Mouse (Mus musculus): ENCODE results near the gene Atmin. TPM values are rescaled to one million over a fixed set of nuclear protein-coding genes. Genes with fewer than 3 reads are reported as not detected.

Gene Atmin
- 18.7 TPM for polyA plus RNA-seq (2017; shearing (Covaris generic))

GRCm38 (mm10) chr8:116943161-116943554 lies at the start of gene Atmin:
Atmin (plus strand) TSS chr8:116943393.

GRCm38 (mm10) chr8:116921337-116922059 lies 21.7 kb upstream of the Atmin start, which contains the start of the genes Cmc2 and Cenpn:
Cmc2 (minus strand) TSS chr8:116921455.
Cenpn (plus strand) TSS chr8:116921730.

GRCm38 (mm10) chr8:116978631-116979256 lies 35.6 kb downstream of the Atmin start, which contains the start of gene 1700030J22Rik:
1700030J22Rik (minus strand) TSS chr8:116978959.

GRCm38 (mm10) chr8:116993095-116993867 lies 50.1 kb downstream of the Atmin start, which contains the start of gene Gcsh:
Gcsh (minus strand) TSS chr8:116993537.

Other genes with a start within 250 kb of the Atmin start
- 31.3 TPM for gene Cdyl2, start 210.4 kb upstream of the Atmin start, polyA plus RNA-seq (2017; shearing (Covaris generic))
- gene Cmc2, start 21.9 kb upstream of the Atmin start, polyA plus RNA-seq (2017; shearing (Covaris generic)) = 26.0 TPM
- 2.2 TPM for gene Cenpn, start 21.7 kb upstream of the Atmin start, polyA plus RNA-seq (2017; shearing (Covaris generic))
- not detected for gene 1700030J22Rik, start 35.6 kb downstream of the Atmin start, polyA plus RNA-seq (2017; shearing (Covaris generic))
- gene Gcsh, start 50.1 kb downstream of the Atmin start, polyA plus RNA-seq (2017; shearing (Covaris generic)) = 5.9 TPM
- 0.60 TPM for gene Pkd1l2, start 139.1 kb downstream of the Atmin start, polyA plus RNA-seq (2017; shearing (Covaris generic))
- gene Bco1, start 152.5 kb downstream of the Atmin start, polyA plus RNA-seq (2017; shearing (Covaris generic)) = 0.29 TPM
- 2.6 TPM for gene Gan, start 214.7 kb downstream of the Atmin start, polyA plus RNA-seq (2017; shearing (Covaris generic))